Mouse (Mus musculus): ENCODE measurements around the gene Cdc14a. TPM values are rescaled to one million over a fixed set of nuclear protein-coding genes. Genes with fewer than 3 reads are reported as not detected.

Cdc14a gene
- total and polyA plus RNA-seq, 2 experiments from 2014 or later: 3.1 to 4.1 TPM

DNA sequence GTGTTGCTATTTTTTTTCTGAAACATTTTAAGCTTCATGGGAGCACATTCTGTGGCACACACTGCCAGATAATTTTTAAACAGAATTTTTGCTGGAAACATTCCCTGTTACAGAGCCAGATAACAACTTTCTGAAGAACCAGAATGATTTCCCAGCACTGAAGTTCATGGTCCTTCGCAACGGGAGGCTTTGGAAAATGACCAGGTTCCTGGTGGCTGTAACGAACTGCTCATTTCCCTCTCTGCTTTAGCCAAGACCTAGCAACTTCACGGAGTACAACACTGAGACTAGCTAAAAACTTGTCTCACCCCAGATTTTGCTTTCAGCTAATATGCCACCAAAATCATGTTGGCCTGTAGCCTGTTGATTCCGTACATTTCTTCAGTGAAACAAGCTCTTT, 160.8 kb downstream of the Cdc14a start:
- H3K27me3 ChIP-seq (ENCODE audit: insufficient read depth, low read length): no peaks in the 10 kb centered on the region
- ATAC-seq (no peak), DNase-seq (no peak)
- H3K4me1 ChIP-seq (ENCODE audit: insufficient read depth): no peaks in the 10 kb centered on the region
- H3K4me3 ChIP-seq (ENCODE audit: low read depth, low read length): no peak overlapping the region
- H3K36me3 ChIP-seq (ENCODE audit: insufficient read depth): no peaks in the 10 kb centered on the region
- H3K9ac ChIP-seq: no peak overlapping the region
- no peak for TF ChIP-seq CTCF (IDR thresholded peaks at IDR 0.05; ENCODE audit: low read depth)
- 78% methylated on average over 5 of the region's 5 CpGs for WGBS
- no peak overlapping the region for H3K4me2 ChIP-seq (ENCODE audit: low read depth)
- no peaks in the 10 kb centered on the region for H3K9me3 ChIP-seq (ENCODE audit: low read length)
- no peak overlapping the region for H3K27ac ChIP-seq (ENCODE audit: low read depth, low read length)

DNA sequence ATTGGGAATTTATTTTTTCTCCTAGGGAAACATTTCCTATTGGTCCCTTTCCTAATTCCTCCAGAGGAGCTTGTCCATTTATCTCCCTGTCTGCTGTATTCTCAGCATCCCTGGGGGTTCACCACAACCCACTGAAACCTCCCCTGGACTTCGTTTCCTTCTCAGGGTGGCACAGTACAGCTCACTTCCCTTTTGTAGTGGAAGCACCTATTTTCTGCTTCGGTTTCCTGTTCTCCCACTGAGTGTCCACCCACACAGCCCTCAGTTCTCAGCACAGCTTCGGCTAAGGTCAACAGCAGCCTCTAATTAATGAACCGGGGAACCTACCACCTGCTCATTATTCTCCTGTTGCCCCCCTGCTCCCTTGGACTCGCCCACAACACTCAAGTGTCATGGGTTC, 167.7 kb downstream of the Cdc14a start:
- Histone ChIP-seq H3K27me3 (ENCODE audit: insufficient read depth, low read length) (no peaks in the 10 kb centered on the region), H3K27ac (ENCODE audit: low read depth, low read length) (no peak overlapping the region), H3K9ac (no peak overlapping the region), H3K9me3 (ENCODE audit: low read length) (no peaks in the 10 kb centered on the region), H3K4me3 (ENCODE audit: low read depth, low read length) (no peak overlapping the region), H3K36me3 (ENCODE audit: insufficient read depth) (no peaks in the 10 kb centered on the region), H3K4me1 (ENCODE audit: insufficient read depth) (no peaks in the 10 kb centered on the region), H3K4me2 (ENCODE audit: low read depth) (no peak overlapping the region)
- ATAC-seq: no peak
- DNase-seq: no peak
- WGBS: 62% methylated on average over 5 of the region's 5 CpGs
- TF ChIP-seq CTCF (IDR thresholded peaks at IDR 0.05; ENCODE audit: low read depth): no peak

DNA sequence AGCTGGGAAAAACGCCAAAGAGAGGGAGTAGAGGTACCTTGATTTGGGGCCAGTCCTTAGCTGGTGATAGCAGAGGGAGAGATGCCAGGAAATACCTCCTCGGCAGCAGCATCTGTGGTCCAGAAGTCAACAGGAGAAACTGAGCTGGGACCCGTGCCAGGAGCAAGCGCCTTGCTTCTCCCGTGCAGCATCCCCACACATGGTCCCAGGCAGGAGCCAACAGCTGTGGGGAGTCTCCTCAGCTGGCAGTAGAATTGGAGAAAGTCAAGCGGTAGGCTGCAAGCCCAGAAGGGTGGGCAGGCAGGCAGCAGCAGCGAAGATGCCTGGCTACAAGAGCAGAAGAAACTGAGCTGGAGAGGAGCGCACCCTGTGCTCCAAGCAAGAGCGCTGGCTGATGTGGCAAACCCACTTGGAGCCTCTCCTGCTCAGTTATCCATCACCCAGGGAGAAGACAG, 170.7 kb downstream of the Cdc14a start, which contains the start of gene Gpr88:
Gene Gpr88, minus strand, starts transcription at position 427 of the 455 bp plus-strand sequence.
- no peaks in the 10 kb centered on the region for H3K4me1 ChIP-seq (ENCODE audit: insufficient read depth)
- H3K27me3 ChIP-seq (ENCODE audit: insufficient read depth, low read length): no peaks in the 10 kb centered on the region
- WGBS: 1% methylated on average over 9 of the region's 9 CpGs
- peak within 1 kb of the TSS; percentile 83 for H3K27ac ChIP-seq (ENCODE audit: low read depth, low read length)
- peak within 1 kb of the TSS; percentile 48 for H3K4me3 ChIP-seq (ENCODE audit: low read depth, low read length)
- no peaks in the 10 kb centered on the region for H3K9me3 ChIP-seq (ENCODE audit: low read length)
- peak within 1 kb of the TSS; percentile 98 for H3K4me2 ChIP-seq (ENCODE audit: low read depth)
- peak within 1 kb of the TSS; percentile 67 for H3K9ac ChIP-seq
- no peak for TF ChIP-seq CTCF (IDR thresholded peaks at IDR 0.05; ENCODE audit: low read depth)
- no peaks in the 10 kb centered on the region for H3K36me3 ChIP-seq (ENCODE audit: insufficient read depth)
- ATAC-seq: peak; percentile 77
- DNase-seq: peak; percentile 85

DNA sequence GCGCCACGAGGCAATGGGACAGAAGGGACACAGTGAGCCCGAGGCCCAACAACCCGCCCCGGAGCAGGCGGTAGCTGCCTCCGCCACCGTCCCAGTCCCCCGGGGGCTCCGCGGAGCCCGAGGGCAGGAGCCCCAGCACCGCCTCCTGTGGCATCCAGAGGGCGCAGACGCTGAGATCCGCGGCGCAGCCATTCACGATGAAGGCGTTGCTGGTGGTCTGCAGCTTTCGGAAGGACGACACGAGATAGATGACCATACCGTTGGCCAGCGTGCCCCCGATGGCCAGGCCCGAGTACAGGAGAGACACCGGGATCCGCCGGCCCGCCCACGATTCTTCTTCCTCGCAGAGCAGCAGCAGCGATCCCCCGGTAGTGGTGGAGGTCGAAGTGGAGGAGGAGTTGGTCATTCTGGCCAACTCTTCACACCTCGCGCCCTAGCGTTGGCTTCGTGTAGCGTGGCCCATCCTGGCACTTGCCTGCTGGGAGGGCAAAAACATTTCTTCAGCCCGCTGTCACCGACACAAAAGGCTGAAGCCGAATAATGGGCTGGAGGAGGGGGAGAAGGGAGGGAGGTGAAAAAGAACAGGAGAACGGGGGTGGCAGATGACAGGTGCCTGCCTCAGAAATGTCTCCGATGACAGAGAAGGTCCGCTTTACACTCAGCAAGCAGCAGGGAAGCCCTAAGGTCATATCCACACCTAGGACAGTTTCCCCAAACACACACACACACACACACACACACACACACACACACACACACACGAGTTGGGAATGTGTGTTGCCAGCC, 171.4 kb downstream of the Cdc14a start:
- 1% methylated on average over 48 of the region's 48 CpGs for WGBS
- Histone ChIP-seq H3K9me3 (ENCODE audit: low read length) (no peaks in the 10 kb centered on the region), H3K36me3 (ENCODE audit: insufficient read depth) (no peaks in the 10 kb centered on the region)

DNA sequence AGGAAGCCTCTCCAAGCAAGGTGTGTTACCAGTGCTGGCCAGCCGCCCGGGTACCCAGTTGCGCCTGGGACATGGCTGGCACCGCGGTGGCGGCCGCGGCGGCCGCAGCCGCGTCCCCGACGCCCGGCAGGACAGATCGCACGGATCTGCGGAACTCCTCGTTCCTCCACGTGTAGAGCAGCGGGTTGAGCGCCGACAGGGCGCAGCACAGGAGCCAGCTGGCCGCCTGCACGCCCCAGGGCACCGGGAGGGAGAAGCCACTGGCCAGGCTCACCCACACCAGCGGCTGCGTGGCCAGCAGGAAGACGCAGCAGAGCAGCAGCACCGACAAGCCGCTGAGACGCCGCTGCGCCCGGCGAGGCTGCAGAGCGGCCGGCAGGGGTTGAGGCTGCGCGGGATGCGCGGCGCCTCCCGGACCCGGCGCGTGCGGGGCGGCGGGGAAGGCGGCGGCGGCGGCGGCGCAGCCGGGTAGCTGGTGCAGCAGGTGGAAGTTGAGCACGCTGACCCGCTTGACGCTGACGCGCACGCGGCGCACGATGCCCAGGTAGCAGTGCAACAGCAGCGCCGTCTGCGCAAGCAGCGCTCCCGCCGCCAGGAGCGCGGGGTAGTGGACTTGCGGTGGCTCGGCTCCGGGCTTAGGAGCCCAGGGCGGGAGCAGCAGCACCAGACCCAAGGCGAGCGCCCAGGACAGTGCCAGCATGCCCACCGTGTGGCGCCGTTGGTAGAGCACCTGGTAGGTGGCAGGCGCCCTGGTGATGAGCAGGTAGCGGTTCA, 172.2 kb downstream of the Cdc14a start:
- Histone ChIP-seq H3K27me3 (ENCODE audit: insufficient read depth, low read length) (no peaks in the 10 kb centered on the region), H3K4me1 (ENCODE audit: insufficient read depth) (no peaks in the 10 kb centered on the region), H3K27ac (ENCODE audit: low read depth, low read length) (peak overlapping the region; percentile 83), H3K4me3 (ENCODE audit: low read depth, low read length) (peak overlapping the region; percentile 48), H3K9me3 (ENCODE audit: low read length) (no peaks in the 10 kb centered on the region), H3K4me2 (ENCODE audit: low read depth) (peak overlapping the region; percentile 98), H3K9ac (peak overlapping the region; percentile 67), H3K36me3 (ENCODE audit: insufficient read depth) (no peaks in the 10 kb centered on the region)
- DNase-seq: peak; percentile 66
- no peak for TF ChIP-seq CTCF (IDR thresholded peaks at IDR 0.05; ENCODE audit: low read depth)
- ATAC-seq: peak; percentile 63
- 2% methylated on average over 75 of the region's 86 CpGs for WGBS

More for the DNA sequence above, 171.4 kb downstream of the Cdc14a start:
- peak; percentile 74 for DNase-seq
- Histone ChIP-seq H3K9ac (peak overlapping the region; percentile 67), H3K4me3 (ENCODE audit: low read depth, low read length) (peak overlapping the region; percentile 48), H3K4me1 (ENCODE audit: insufficient read depth) (no peaks in the 10 kb centered on the region), H3K27ac (ENCODE audit: low read depth, low read length) (peak overlapping the region; percentile 83), H3K27me3 (ENCODE audit: insufficient read depth, low read length) (no peaks in the 10 kb centered on the region), H3K4me2 (ENCODE audit: low read depth) (peak overlapping the region; percentile 98)
- TF ChIP-seq CTCF (IDR thresholded peaks at IDR 0.05; ENCODE audit: low read depth): no peak; the same call in none of the 2 replicates
- peak; percentile 73 for ATAC-seq

DNA sequence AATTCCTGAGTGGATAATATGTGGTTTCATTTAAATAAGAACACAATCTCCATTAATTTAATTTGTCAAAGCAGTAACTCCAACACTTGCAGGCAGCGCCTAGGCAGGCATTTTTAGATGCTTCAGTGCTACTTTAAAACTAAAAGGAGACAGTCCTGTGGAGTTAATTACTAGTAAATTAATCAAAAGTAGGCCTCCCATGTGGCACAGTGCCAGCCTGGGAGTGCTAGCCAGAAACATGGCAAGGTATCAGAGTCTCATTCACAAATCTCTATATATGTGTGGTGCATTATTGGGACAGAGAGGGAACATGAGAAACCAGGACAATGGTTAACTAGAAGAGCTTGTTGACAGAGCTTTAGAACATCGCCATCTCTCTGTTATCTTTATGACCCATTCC, 174.8 kb downstream of the Cdc14a start:
- H3K9me3 ChIP-seq (ENCODE audit: low read length): no peaks in the 10 kb centered on the region
- H3K4me2 ChIP-seq (ENCODE audit: low read depth): peak overlapping the region; percentile 18; the same call in 1 of the 2 replicates
- no peaks in the 10 kb centered on the region for H3K27me3 ChIP-seq (ENCODE audit: insufficient read depth, low read length)
- 46% methylated on average over 2 of the region's 2 CpGs for WGBS
- H3K4me1 ChIP-seq (ENCODE audit: insufficient read depth): no peaks in the 10 kb centered on the region
- H3K4me3 ChIP-seq (ENCODE audit: low read depth, low read length): no peak overlapping the region
- no peak overlapping the region for H3K27ac ChIP-seq (ENCODE audit: low read depth, low read length)
- no peak for DNase-seq
- TF ChIP-seq CTCF (IDR thresholded peaks at IDR 0.05; ENCODE audit: low read depth): no peak
- no peaks in the 10 kb centered on the region for H3K36me3 ChIP-seq (ENCODE audit: insufficient read depth)
- H3K9ac ChIP-seq: no peak overlapping the region
- no peak for ATAC-seq

DNA sequence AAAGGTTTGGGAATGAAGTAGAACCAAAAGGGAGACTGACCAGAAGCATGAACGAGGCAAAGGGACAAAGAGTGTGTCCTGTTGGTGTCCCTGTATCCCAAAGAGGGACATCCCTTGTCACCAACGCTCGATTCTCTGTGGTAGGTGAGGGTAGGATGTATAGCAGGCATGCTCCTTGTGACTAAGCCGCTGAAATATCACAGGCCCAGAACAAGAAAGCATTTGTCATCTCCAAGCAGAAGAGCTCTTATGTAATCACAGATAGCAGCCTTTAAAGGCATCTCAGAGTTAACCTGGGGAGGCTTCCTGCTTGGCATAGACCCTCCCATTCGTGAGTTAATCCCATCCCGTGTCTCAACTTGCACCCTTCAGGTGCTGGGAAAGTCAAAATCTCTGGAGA, 179.4 kb downstream of the Cdc14a start:
- H3K36me3 ChIP-seq (ENCODE audit: insufficient read depth): no peaks in the 10 kb centered on the region
- no peak overlapping the region for H3K9ac ChIP-seq
- no peaks in the 10 kb centered on the region for H3K9me3 ChIP-seq (ENCODE audit: low read length)
- no peak overlapping the region for H3K4me2 ChIP-seq (ENCODE audit: low read depth)
- TF ChIP-seq CTCF (IDR thresholded peaks at IDR 0.05; ENCODE audit: low read depth): no peak
- H3K4me1 ChIP-seq (ENCODE audit: insufficient read depth): no peaks in the 10 kb centered on the region
- H3K27ac ChIP-seq (ENCODE audit: low read depth, low read length): no peak overlapping the region
- WGBS: 71% methylated on average over 6 of the region's 6 CpGs
- no peaks in the 10 kb centered on the region for H3K27me3 ChIP-seq (ENCODE audit: insufficient read depth, low read length)
- peak; percentile 32; the same call in 1 of the 2 replicates for ATAC-seq
- no peak overlapping the region for H3K4me3 ChIP-seq (ENCODE audit: low read depth, low read length)
- no peak for DNase-seq

Data from forebrain, postnatal 0 days (tissue).